Mouse (Mus musculus): ENCODE results near the gene Zglp1. TPM values are rescaled to one million over a fixed set of nuclear protein-coding genes. Genes with fewer than 3 reads are reported as not detected.

Gene Zglp1
- polyA plus RNA-seq, 1 experiment from 2014 or later, result 1.1 TPM

- H3K27me3 ChIP-seq (ENCODE audit: control insufficient read depth, insufficient read depth, low read length), result no peaks in the 10 kb centered on the region
- peaks cover 6 to 24% of the 10 kb centered on the region in 2 experiments for H3K4me1 ChIP-seq (ENCODE audit: control insufficient read depth in 2 of 2, insufficient read depth in 2 of 2, low read length in 2 of 2)
- peak overlapping the region; percentile 84 to 85 for H3K4me3 ChIP-seq (ENCODE audit: control insufficient read depth in 1 of 2, insufficient read depth in 1 of 2, low read depth in 1 of 2, low read length in 2 of 2)
- H3K36me3 ChIP-seq (ENCODE audit: control insufficient read depth, insufficient read depth, low read length), result peaks cover 55% of the 10 kb centered on the region
- peak overlapping the region; percentile 87 for H3K9ac ChIP-seq (ENCODE audit: low read length)
- H3K4me2 ChIP-seq (ENCODE audit: low read length), result peak overlapping the region; percentile 90
- no peaks in the 10 kb centered on the region for H3K9me3 ChIP-seq (ENCODE audit: control insufficient read depth, low read length)
- ATAC-seq (ENCODE audit: insufficient number of reproducible peaks, insufficient read depth, low FRiP score, low read depth), result no peak
- WGBS, result 81% methylated on average over 1 of the region's 1 CpGs
- H3K27ac ChIP-seq (replicated peaks in 1 of 2; ENCODE audit: control insufficient read depth in 1 of 2, insufficient read depth in 1 of 2, low read depth in 2 of 2, low read length in 2 of 2), result 0 out of 4 replicates have a peak overlapping the region, but pooled peaks of 1 of the 2 experiments have one; percentile 92
These were observed 23.6 kb upstream of the Zglp1 start for GRCm38 (mm10) chr9:21090537-21090936.

DNA sequence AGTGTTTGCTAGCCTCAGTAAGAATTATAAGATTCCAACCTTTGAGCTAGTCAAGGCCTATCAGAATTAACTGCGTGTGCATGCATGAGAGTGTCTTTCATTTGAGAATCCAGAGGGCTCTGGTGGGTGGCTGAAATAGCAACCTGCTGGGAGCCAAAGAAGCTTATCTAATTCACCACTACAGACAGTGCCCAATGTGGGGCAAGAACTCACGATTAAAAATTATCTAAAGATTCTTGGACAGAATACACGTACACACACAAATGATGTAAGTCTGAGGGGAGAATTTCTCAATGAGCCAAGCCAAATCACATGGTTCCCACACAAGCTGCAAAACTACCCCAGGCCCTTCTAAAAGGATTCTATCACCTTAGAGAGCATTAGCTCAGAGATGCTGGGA, 16.4 kb upstream of the Zglp1 start:
- Histone ChIP-seq H3K4me3 (ENCODE audit: control insufficient read depth in 1 of 2, insufficient read depth in 1 of 2, low read depth in 1 of 2, low read length in 2 of 2) (no peak overlapping the region), H3K36me3 (ENCODE audit: control insufficient read depth, insufficient read depth, low read length) (peaks cover 97% of the 10 kb centered on the region), H3K9ac (ENCODE audit: low read length) (no peak overlapping the region), H3K27ac (replicated peaks in 1 of 2; ENCODE audit: control insufficient read depth in 1 of 2, insufficient read depth in 1 of 2, low read depth in 2 of 2, low read length in 2 of 2) (no peak overlapping the region), H3K4me1 (ENCODE audit: control insufficient read depth in 2 of 2, insufficient read depth in 2 of 2, low read length in 2 of 2) (0 out of 4 replicates have a peak, but pooled peaks cover 0 to 4% of the 10 kb centered on the region in 2 experiments), H3K27me3 (ENCODE audit: control insufficient read depth, insufficient read depth, low read length) (no peaks in the 10 kb centered on the region), H3K4me2 (ENCODE audit: low read length) (no peak overlapping the region), H3K9me3 (ENCODE audit: control insufficient read depth, low read length) (no peaks in the 10 kb centered on the region)
- no peak for ATAC-seq (ENCODE audit: insufficient number of reproducible peaks, insufficient read depth, low FRiP score, low read depth)
- 47% methylated on average over 3 of the region's 3 CpGs for WGBS

GRCm38 (mm10) chr9:21081127-21081526, 14.2 kb upstream of the Zglp1 start:
- H3K4me2 ChIP-seq (ENCODE audit: low read length), result no peak overlapping the region
- WGBS, result 80% methylated on average over 9 of the region's 9 CpGs
- H3K4me1 ChIP-seq (ENCODE audit: control insufficient read depth in 2 of 2, insufficient read depth in 2 of 2, low read length in 2 of 2), result 0 out of 4 replicates have a peak, but pooled peaks cover 0 to 4% of the 10 kb centered on the region in 2 experiments
- no peaks in the 10 kb centered on the region for H3K9me3 ChIP-seq (ENCODE audit: control insufficient read depth, low read length)
- no peak overlapping the region for H3K4me3 ChIP-seq (ENCODE audit: control insufficient read depth in 1 of 2, insufficient read depth in 1 of 2, low read depth in 1 of 2, low read length in 2 of 2)
- no peak overlapping the region for H3K9ac ChIP-seq (ENCODE audit: low read length)
- no peak for ATAC-seq (ENCODE audit: insufficient number of reproducible peaks, insufficient read depth, low FRiP score, low read depth)
- H3K27ac ChIP-seq (replicated peaks in 1 of 2; ENCODE audit: control insufficient read depth in 1 of 2, insufficient read depth in 1 of 2, low read depth in 2 of 2, low read length in 2 of 2), result no peak overlapping the region
- H3K36me3 ChIP-seq (ENCODE audit: control insufficient read depth, insufficient read depth, low read length), result peaks cover 97% of the 10 kb centered on the region
- no peaks in the 10 kb centered on the region for H3K27me3 ChIP-seq (ENCODE audit: control insufficient read depth, insufficient read depth, low read length)

- H3K4me2 ChIP-seq (ENCODE audit: low read length), result no peak overlapping the region
- H3K4me3 ChIP-seq (ENCODE audit: control insufficient read depth in 1 of 2, insufficient read depth in 1 of 2, low read depth in 1 of 2, low read length in 2 of 2), result no peak overlapping the region
- no peaks in the 10 kb centered on the region for H3K27me3 ChIP-seq (ENCODE audit: control insufficient read depth, insufficient read depth, low read length)
- H3K36me3 ChIP-seq (ENCODE audit: control insufficient read depth, insufficient read depth, low read length), result peaks cover 72% of the 10 kb centered on the region
- peaks cover 0 to 12% of the 10 kb centered on the region in 2 experiments; a peak in 2 of 4 replicates for H3K4me1 ChIP-seq (ENCODE audit: control insufficient read depth in 2 of 2, insufficient read depth in 2 of 2, low read length in 2 of 2)
- no peak for ATAC-seq (ENCODE audit: insufficient number of reproducible peaks, insufficient read depth, low FRiP score, low read depth)
- H3K9me3 ChIP-seq (ENCODE audit: control insufficient read depth, low read length), result no peaks in the 10 kb centered on the region
- 72% methylated on average over 3 of the region's 3 CpGs for WGBS
- H3K9ac ChIP-seq (ENCODE audit: low read length), result no peak overlapping the region
- H3K27ac ChIP-seq (replicated peaks in 1 of 2; ENCODE audit: control insufficient read depth in 1 of 2, insufficient read depth in 1 of 2, low read depth in 2 of 2, low read length in 2 of 2), result no peak overlapping the region
These were observed 8.7 kb upstream of the Zglp1 start for GRCm38 (mm10) chr9:21075625-21076024.

DNA sequence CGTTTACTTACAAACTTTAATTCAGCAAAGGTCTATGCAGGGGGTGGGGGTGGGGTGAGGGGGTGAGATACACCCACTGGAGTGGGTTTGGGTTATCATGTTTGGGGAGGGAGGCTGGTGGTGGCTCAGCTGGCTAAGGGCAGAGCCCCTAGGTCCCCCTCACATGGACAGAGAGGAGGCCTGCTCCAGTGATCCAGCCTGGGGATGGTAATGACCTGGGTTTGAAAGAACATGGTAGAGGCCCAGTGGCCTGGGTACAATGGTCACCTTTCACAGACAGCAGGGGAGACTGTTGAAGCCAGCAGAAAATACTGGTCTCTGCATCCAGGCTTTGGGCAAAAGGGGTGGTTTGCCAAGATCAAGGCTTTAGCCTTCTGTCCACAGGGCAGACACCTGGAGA, 7.3 kb upstream of the Zglp1 start:
- Histone ChIP-seq H3K4me3 (ENCODE audit: control insufficient read depth in 1 of 2, insufficient read depth in 1 of 2, low read depth in 1 of 2, low read length in 2 of 2) (no peak overlapping the region), H3K4me2 (ENCODE audit: low read length) (no peak overlapping the region), H3K27ac (replicated peaks in 1 of 2; ENCODE audit: control insufficient read depth in 1 of 2, insufficient read depth in 1 of 2, low read depth in 2 of 2, low read length in 2 of 2) (peak overlapping the region in 1 of 2 experiments; percentile 46; a peak in 1 of 4 replicates), H3K36me3 (ENCODE audit: control insufficient read depth, insufficient read depth, low read length) (peaks cover 66% of the 10 kb centered on the region), H3K4me1 (ENCODE audit: control insufficient read depth in 2 of 2, insufficient read depth in 2 of 2, low read length in 2 of 2) (peaks cover 0 to 12% of the 10 kb centered on the region in 2 experiments; a peak in 2 of 4 replicates), H3K9me3 (ENCODE audit: control insufficient read depth, low read length) (no peaks in the 10 kb centered on the region), H3K27me3 (ENCODE audit: control insufficient read depth, insufficient read depth, low read length) (no peaks in the 10 kb centered on the region), H3K9ac (ENCODE audit: low read length) (no peak overlapping the region)
- WGBS, result 83% methylated on average over 1 of the region's 1 CpGs
- ATAC-seq (ENCODE audit: insufficient number of reproducible peaks, insufficient read depth, low FRiP score, low read depth), result no peak

- H3K27ac ChIP-seq (replicated peaks in 1 of 2; ENCODE audit: control insufficient read depth in 1 of 2, insufficient read depth in 1 of 2, low read depth in 2 of 2, low read length in 2 of 2), result peak within 1 kb of the TSS; percentile 46 to 52
- H3K9me3 ChIP-seq (ENCODE audit: control insufficient read depth, low read length), result no peaks in the 10 kb centered on the region
- H3K36me3 ChIP-seq (ENCODE audit: control insufficient read depth, insufficient read depth, low read length), result peaks cover 56% of the 10 kb centered on the region
- peak within 1 kb of the TSS; percentile 90 for H3K9ac ChIP-seq (ENCODE audit: low read length)
- H3K4me2 ChIP-seq (ENCODE audit: low read length), result peak within 1 kb of the TSS; percentile 90
- peak; percentile 84 for ATAC-seq (ENCODE audit: insufficient number of reproducible peaks, insufficient read depth, low FRiP score, low read depth)
- 2% methylated on average over 58 of the region's 58 CpGs for WGBS
- H3K4me1 ChIP-seq (ENCODE audit: control insufficient read depth in 2 of 2, insufficient read depth in 2 of 2, low read length in 2 of 2), result peaks cover 0 to 12% of the 10 kb centered on the region in 2 experiments; a peak in 2 of 4 replicates
- no peaks in the 10 kb centered on the region for H3K27me3 ChIP-seq (ENCODE audit: control insufficient read depth, insufficient read depth, low read length)
- peak within 1 kb of the TSS; percentile 68 to 85 for H3K4me3 ChIP-seq (ENCODE audit: control insufficient read depth in 1 of 2, insufficient read depth in 1 of 2, low read depth in 1 of 2, low read length in 2 of 2)
These were observed 6.3 kb upstream of the Zglp1 start, which contains the start of the genes Gm49373 and Fdx1l for GRCm38 (mm10) chr9:21073044-21073840. Gm49373 (minus strand) TSS chr9:21073096. Fdx1l (minus strand) TSS chr9:21073614.

GRCm38 (mm10) chr9:21072641-21073040, 5.7 kb upstream of the Zglp1 start:
- ATAC-seq (ENCODE audit: insufficient number of reproducible peaks, insufficient read depth, low FRiP score, low read depth), result no peak
- no peaks in the 10 kb centered on the region for H3K27me3 ChIP-seq (ENCODE audit: control insufficient read depth, insufficient read depth, low read length)
- peak overlapping the region; percentile 90 for H3K4me2 ChIP-seq (ENCODE audit: low read length)
- peaks cover 56% of the 10 kb centered on the region for H3K36me3 ChIP-seq (ENCODE audit: control insufficient read depth, insufficient read depth, low read length)
- H3K4me1 ChIP-seq (ENCODE audit: control insufficient read depth in 2 of 2, insufficient read depth in 2 of 2, low read length in 2 of 2), result peaks cover 0 to 12% of the 10 kb centered on the region in 2 experiments; a peak in 2 of 4 replicates
- H3K9ac ChIP-seq (ENCODE audit: low read length), result peak overlapping the region; percentile 90
- H3K4me3 ChIP-seq (ENCODE audit: control insufficient read depth in 1 of 2, insufficient read depth in 1 of 2, low read depth in 1 of 2, low read length in 2 of 2), result peak overlapping the region; percentile 68 to 85
- H3K27ac ChIP-seq (replicated peaks in 1 of 2; ENCODE audit: control insufficient read depth in 1 of 2, insufficient read depth in 1 of 2, low read depth in 2 of 2, low read length in 2 of 2), result peak overlapping the region in 1 of 2 experiments; percentile 46; a peak in 2 of 4 replicates
- 8% methylated on average over 4 of the region's 4 CpGs for WGBS
- H3K9me3 ChIP-seq (ENCODE audit: control insufficient read depth, low read length), result no peaks in the 10 kb centered on the region
